Mouse (Mus musculus) liver, postnatal 0 days (tissue): ENCODE measurements around the gene Rbfox3. TPM values are rescaled to one million over a fixed set of nuclear protein-coding genes. Genes with fewer than 3 reads are reported as not detected.

Experiments used
- ATAC-seq: fragments of 200-750 bp; cut with Nextera tagmentation; 2 replicates; pipeline ENCODE4 v1.8.0; 2017; ENCODE audit warnings: mild to moderate bottlenecking, moderate library complexity
- DNase-seq: peaks from one replicate; pipeline ENCODE4 v3.0.0-alpha.2; 2016
- H3K27ac ChIP-seq: fragments of 300-500 bp; sonication (generic); 2 replicates; pipeline ENCODE4 v1.5.1; 2014; ENCODE audit warnings: antibody characterized with exemption, moderate library complexity, mild to moderate bottlenecking, low read depth
- H3K27me3 ChIP-seq: fragments of 300-500 bp; sonication (generic); 2 replicates; pipeline ENCODE4 v1.6.1; 2014; ENCODE audit warnings: low read length, control low read depth, mixed read lengths; ENCODE audit not compliant: insufficient read depth
- H3K36me3 ChIP-seq: fragments of 300-500 bp; sonication (generic); replicated peaks from 2 replicates; pipeline ENCODE4 v1.6.1; 2014; ENCODE audit warnings: mild to moderate bottlenecking, control low read depth, low read length, moderate library complexity, mixed read lengths; ENCODE audit not compliant: insufficient read depth
- H3K4me1 ChIP-seq: fragments of 300-500 bp; sonication (generic); 2 replicates; pipeline ENCODE4 v1.6.1; 2014; ENCODE audit warnings: antibody characterized with exemption, mild to moderate bottlenecking, control low read depth; ENCODE audit not compliant: insufficient read depth
- H3K4me2 ChIP-seq: fragments of 300-500 bp; sonication (generic); 2 replicates; pipeline ENCODE4 v1.6.1; 2014; ENCODE audit warnings: low read depth, mild to moderate bottlenecking, low read length, moderate library complexity, mixed read lengths
- H3K4me3 ChIP-seq: fragments of 300-500 bp; sonication (generic); 2 replicates; pipeline ENCODE4 v1.5.1; 2014; ENCODE audit warnings: low read depth, low read length
- H3K9ac ChIP-seq: fragments of 300-500 bp; sonication (generic); replicated peaks from 2 replicates; pipeline ENCODE4 v1.6.1; 2014; ENCODE audit warnings: mild to moderate bottlenecking, moderate library complexity
- H3K9me3 ChIP-seq: fragments of 300-500 bp; sonication (generic); 2 replicates; pipeline ENCODE4 v1.6.1; 2016; ENCODE audit warnings: mild to moderate bottlenecking, control low read depth, low read length, mixed read lengths
- CTCF ChIP-seq: sonication (generic); IDR thresholded peaks from 2 replicates; pipeline ENCODE4 v1.5.1; 2016; ENCODE audit warnings: antibody characterized with exemption, low read depth
- EP300 ChIP-seq: IDR thresholded peaks from 2 replicates; pipeline ENCODE4 v1.6.1; 2016; ENCODE audit warnings: antibody characterized with exemption, low read depth, mild to moderate bottlenecking
- WGBS: fragments of 180-500 bp; shearing (Covaris S2); extraction: QIAGEN DNeasy Blood & Tissue Kit; methylation state at CpG from one replicate; pipeline ENCODE4 v1.1.7; 2014; ENCODE audit not compliant: insufficient replicate concordance; 5-methylcytosine and 5-hydroxymethylcytosine counted together
- polyA plus RNA-seq: library from polyadenylated mRNA; unstranded; fragments of >200 nt; fragmentation: Nextera tagmentation; extraction: Ambion mirVana; gene quantifications from 2 replicates; pipeline ENCODE4 v1.2.1, GENCODE M21; 2015

The Rbfox3 gene
- polyA plus RNA-seq, 1 experiment from 2014 or later: 0.73 TPM

DNA sequence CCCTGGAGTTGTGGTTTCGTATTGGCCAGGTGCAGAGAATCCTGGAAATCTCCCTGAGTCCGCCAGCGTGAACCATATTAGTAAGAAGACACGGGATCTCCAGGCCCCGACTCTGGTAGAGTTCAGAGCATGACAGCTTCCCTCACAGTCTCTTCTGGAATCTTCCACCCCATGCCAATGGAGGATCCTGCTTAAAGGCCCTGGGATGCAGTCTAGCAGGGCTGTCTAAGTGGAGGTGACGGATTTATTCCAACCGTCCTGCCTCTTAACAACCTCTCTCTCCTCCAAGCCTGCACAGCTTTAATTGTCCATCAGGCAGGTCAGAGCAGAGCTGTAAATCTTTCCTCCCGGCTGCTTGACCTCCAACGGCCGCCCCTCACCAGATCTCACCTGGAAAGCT is 13.2 kb downstream of the Rbfox3 start:
- no peak overlapping the region for H3K27ac ChIP-seq
- 52% methylated on average over 10 of the region's 10 CpGs for WGBS
- no peaks in the 10 kb centered on the region for H3K27me3 ChIP-seq
- H3K4me1 ChIP-seq: no peaks in the 10 kb centered on the region
- no peaks in the 10 kb centered on the region for H3K36me3 ChIP-seq
- H3K4me2 ChIP-seq: no peak overlapping the region
- ATAC-seq (no peak), DNase-seq (no peak)
- TF ChIP-seq EP300 (no peak), CTCF (no peak)
- no peaks in the 10 kb centered on the region for H3K9me3 ChIP-seq
- no peak overlapping the region for H3K9ac ChIP-seq
- no peak overlapping the region for H3K4me3 ChIP-seq

DNA sequence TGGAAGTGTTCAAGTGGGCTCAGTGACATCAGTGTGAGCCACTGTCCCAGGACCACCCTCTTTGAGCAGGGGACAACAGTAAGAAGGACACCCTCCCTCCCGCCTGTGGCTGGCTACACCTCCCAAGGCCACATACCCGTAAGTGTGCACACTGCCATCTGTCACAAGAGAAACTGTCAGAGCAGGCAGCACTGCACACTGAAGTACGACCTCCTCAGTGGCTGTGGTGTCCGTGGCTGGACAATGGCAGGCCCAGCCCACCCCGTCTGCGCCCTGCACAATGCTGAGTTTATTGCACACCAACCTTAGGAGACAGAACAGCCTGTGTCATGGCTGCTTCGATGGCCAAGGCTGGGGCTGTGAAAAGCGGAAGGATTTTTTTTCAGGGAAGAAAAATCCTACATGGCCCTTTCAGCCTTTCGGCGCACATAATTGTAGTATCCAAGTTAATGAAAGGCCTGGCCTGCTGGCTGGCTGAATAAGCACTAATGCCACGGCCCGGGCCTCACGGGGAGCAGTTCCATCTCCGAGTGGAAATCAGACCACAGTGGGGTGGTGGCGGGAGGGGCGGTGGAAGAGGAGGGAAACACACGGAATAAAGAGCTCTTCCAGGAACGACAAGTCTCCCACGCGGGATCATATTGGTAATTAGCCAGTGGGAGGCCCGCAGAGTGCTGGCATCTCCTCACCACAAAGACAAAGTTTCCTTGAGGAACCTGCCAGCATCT is 14.1 kb downstream of the Rbfox3 start:
- Histone ChIP-seq H3K27ac (no peak overlapping the region), H3K4me2 (no peak overlapping the region), H3K9ac (no peak overlapping the region), H3K4me1 (no peaks in the 10 kb centered on the region), H3K36me3 (no peaks in the 10 kb centered on the region), H3K9me3 (no peaks in the 10 kb centered on the region), H3K27me3 (no peaks in the 10 kb centered on the region), H3K4me3 (no peak overlapping the region)
- no peak for DNase-seq
- ATAC-seq: no peak
- 77% methylated on average over 21 of the region's 21 CpGs for WGBS
- TF ChIP-seq EP300: no peak
- no peak for TF ChIP-seq CTCF

DNA sequence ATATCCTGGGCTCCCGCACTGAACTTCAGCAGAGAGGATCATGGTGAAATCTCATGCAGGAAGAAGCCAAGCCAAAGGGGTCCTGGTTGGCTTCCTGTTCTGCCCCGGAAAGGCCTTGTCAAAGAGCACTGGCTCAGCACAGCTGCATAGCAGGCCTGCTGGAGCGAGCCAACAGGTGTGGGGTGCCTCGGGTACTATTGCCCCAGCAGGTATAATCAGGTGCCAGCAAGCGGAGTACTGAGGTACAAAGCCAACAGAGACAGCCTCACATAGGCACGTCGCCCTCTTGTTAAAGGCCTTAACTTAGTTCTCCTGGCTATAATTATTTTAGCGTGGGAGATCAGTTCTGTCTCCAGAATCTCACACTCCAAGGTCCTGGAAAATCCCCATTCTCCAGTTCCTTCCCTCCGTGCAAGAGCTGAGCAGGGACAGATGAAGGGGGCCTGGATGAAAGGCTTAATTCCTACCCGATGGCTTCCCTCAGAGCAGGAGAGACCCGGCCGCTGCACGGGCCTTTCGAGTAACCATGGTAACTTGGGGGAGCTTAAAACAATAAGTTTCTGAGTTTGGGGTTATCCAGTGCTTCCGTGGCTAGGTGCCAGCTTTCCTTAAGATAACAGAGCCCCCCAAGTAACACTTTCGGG is 15.2 kb downstream of the Rbfox3 start:
- WGBS: 63% methylated on average over 16 of the region's 16 CpGs
- no peaks in the 10 kb centered on the region for H3K4me1 ChIP-seq
- TF ChIP-seq EP300 (no peak), CTCF (no peak)
- no peaks in the 10 kb centered on the region for H3K36me3 ChIP-seq
- no peak overlapping the region for H3K27ac ChIP-seq
- no peak for ATAC-seq
- no peaks in the 10 kb centered on the region for H3K9me3 ChIP-seq
- DNase-seq: no peak
- no peak overlapping the region for H3K4me3 ChIP-seq
- no peak overlapping the region for H3K4me2 ChIP-seq
- no peaks in the 10 kb centered on the region for H3K27me3 ChIP-seq
- H3K9ac ChIP-seq: no peak overlapping the region

DNA sequence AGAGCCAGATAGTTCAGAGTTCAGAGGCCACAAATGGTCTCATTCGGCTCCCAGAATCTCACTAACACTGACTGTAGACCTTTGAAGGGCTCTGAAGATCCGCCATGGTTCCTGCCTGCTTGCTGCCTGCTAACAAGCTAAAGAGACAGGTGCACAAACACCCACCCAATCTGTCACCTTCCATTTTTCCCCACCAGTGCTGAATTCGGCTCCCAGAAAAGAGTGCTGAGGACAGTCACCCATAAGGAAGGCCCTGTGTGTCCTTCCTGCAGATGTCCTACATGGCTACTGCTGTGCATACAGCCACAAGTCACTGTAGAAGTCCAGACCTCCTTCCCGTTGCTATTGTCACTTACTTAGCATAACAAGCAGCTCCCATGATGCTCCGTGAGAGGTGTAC is 16.6 kb downstream of the Rbfox3 start:
- H3K36me3 ChIP-seq: no peaks in the 10 kb centered on the region
- H3K27ac ChIP-seq: no peak overlapping the region
- H3K4me2 ChIP-seq: no peak overlapping the region
- no peaks in the 10 kb centered on the region for H3K9me3 ChIP-seq
- TF ChIP-seq EP300 (no peak), CTCF (no peak)
- no peak overlapping the region for H3K9ac ChIP-seq
- WGBS: 62% methylated on average over 5 of the region's 5 CpGs
- no peak for ATAC-seq
- DNase-seq: no peak
- no peak overlapping the region for H3K4me3 ChIP-seq
- H3K27me3 ChIP-seq: no peaks in the 10 kb centered on the region
- H3K4me1 ChIP-seq: no peaks in the 10 kb centered on the region

DNA sequence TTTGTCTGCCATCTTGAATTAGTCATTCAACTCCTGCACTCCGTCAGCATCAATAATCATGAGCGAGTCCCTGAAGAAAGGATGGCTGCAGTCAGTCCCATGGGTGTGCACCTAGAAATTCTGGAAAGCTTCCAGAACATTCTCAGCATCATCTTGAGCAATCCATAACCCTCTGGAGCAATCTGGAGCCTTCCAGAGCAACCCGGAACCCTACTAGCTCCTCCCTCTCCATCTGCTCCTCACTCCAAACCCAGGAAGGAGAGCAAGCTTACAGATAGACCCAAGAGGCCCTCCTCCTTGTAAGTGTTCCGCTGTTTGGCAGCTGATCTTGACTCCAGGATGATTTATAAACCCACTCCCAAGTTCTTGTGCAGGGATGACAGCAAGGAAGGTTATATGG is 17.2 kb downstream of the Rbfox3 start:
- H3K9me3 ChIP-seq: no peaks in the 10 kb centered on the region
- H3K4me2 ChIP-seq: no peak overlapping the region
- TF ChIP-seq CTCF: no peak
- TF ChIP-seq EP300: no peak
- no peak for DNase-seq
- H3K36me3 ChIP-seq: no peaks in the 10 kb centered on the region
- H3K27me3 ChIP-seq: no peaks in the 10 kb centered on the region
- no peak overlapping the region for H3K9ac ChIP-seq
- no peaks in the 10 kb centered on the region for H3K4me1 ChIP-seq
- H3K4me3 ChIP-seq: no peak overlapping the region
- no peak for ATAC-seq
- no peak overlapping the region for H3K27ac ChIP-seq
- 64% methylated on average over 4 of the region's 4 CpGs for WGBS

DNA sequence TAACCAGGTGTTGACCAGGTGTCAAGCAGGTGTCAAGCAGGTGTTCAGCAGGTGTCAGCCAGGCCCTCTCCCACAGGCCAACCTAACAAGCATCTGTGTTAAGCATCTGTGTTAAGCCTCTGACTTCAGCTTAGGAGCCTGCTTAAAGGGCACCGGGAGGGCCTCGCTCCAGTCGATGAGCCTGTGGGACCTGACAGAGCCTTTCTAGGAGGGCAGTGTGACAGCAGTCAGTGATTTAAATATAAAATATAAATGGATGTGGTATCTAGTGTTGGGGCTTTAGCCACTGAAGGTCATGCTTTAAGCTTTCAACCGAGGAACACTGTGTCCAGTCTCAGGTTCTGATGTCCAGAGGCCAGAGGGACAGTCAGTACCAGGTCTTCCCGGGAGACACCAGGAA is 18.5 kb downstream of the Rbfox3 start:
- no peak for TF ChIP-seq EP300
- TF ChIP-seq CTCF: no peak
- Histone ChIP-seq H3K27me3 (no peaks in the 10 kb centered on the region), H3K9ac (no peak overlapping the region), H3K4me3 (no peak overlapping the region), H3K4me2 (no peak overlapping the region), H3K4me1 (no peaks in the 10 kb centered on the region), H3K36me3 (no peaks in the 10 kb centered on the region), H3K9me3 (no peaks in the 10 kb centered on the region), H3K27ac (no peak overlapping the region)
- no peak for ATAC-seq
- 83% methylated on average over 5 of the region's 5 CpGs for WGBS
- no peak for DNase-seq
